Mouse (Mus musculus) megakaryocyte, embryonic 14.5 days (primary cell): ENCODE measurements around the gene Ust.

Experiments
- FLI1 ChIP-seq: IDR thresholded peaks from 2 replicates; pipeline ENCODE4 v1.6.1; 2012; ENCODE audit warnings: low read length, inconsistent platforms, mixed read lengths
- GATA1 ChIP-seq: IDR thresholded peaks from 3 replicates; pipeline ENCODE4 v1.6.1; 2012; ENCODE audit warnings: mixed read lengths, low read length, inconsistent platforms, borderline replicate concordance

DNA sequence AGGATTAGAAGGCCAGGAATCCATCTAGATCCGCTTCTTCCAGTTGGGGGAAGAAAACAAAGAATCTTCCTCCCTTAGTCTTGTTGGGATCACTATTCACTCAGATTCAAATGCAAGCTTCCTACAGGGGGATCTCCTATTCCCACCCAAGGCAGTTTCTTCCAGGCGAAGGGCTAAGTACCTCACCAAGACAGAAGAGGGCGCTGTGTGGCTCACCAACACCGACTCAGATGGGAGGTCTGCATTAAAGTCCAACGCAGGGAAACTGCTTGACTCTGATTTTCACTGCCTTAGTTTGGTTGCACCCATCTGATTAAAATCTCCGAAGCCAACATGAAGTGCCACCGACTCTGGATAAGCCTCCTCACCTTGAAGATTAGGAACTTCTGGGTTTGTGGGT, 10.5 kb upstream of the Ust start:
- no peak for TF ChIP-seq GATA1
- no peak for TF ChIP-seq FLI1
